In genomic region chr7:65861591-65862472, GRCm38 (mm10) we compare ENCODE assay signal across 8 mouse cellular contexts. TPM values are rescaled to one million over a fixed set of nuclear protein-coding genes. Genes with fewer than 3 reads are reported as not detected.
DNase-seq lines count a peak whose midpoint lies in the region; ATAC-seq and TF ChIP-seq lines count a peak whose summit lies in the region.

Gene Pcsk6 (plus strand): TSS chr7:65861734.

- peak within 1 kb of the TSS; percentile 58 for H3K9ac ChIP-seq in forebrain, embryonic 15.5 days (replicated peaks)
- peak within 1 kb of the TSS; percentile 70 for H3K9ac ChIP-seq in lung, embryonic 16.5 days (ENCODE audit: low read length)

- intact Hi-C loops in heart, postnatal 25 days (cut with DNase I): loop anchor here (5.0 kb wide), 2 partner anchors 40 to 190 kb away; no protein-coding TSS in a partner anchor

- no peaks in the 10 kb centered on the region for H3K9me3 ChIP-seq in forebrain, embryonic 15.5 days
- no peaks in the 10 kb centered on the region for H3K9me3 ChIP-seq in lung, embryonic 16.5 days (ENCODE audit: control insufficient read depth, low read length)

- H3K27me3 ChIP-seq in forebrain, embryonic 15.5 days: peaks cover 31% of the 10 kb centered on the region
- peaks cover 47% of the 10 kb centered on the region for H3K27me3 ChIP-seq in lung, embryonic 16.5 days (ENCODE audit: control insufficient read depth, insufficient read depth, low read depth, low read length)

- peak; percentile 52 for TF ChIP-seq CTCF in layer of hippocampus, adult 2 months (conservative IDR thresholded peaks at IDR 0.05)

- peak within 1 kb of the TSS; percentile 50 for H3K4me3 ChIP-seq in forebrain, embryonic 15.5 days
- peak within 1 kb of the TSS; percentile 63 for H3K4me3 ChIP-seq in layer of hippocampus, adult 2 months
- peak within 1 kb of the TSS; percentile 67 for H3K4me3 ChIP-seq in lung, embryonic 16.5 days (ENCODE audit: low read length)

- ATAC-seq in forebrain, embryonic 15.5 days (replicated peaks): peak; percentile 75
- peak; percentile 82 for ATAC-seq in lung, embryonic 16.5 days (ENCODE audit: low read depth)

- WGBS in forebrain, embryonic 15.5 days: under 1% methylated on average over 60 of the region's 111 CpGs
- under 1% methylated on average over 70 of the region's 111 CpGs for WGBS in lung, embryonic 16.5 days

- peaks cover 9% of the 10 kb centered on the region for H3K4me1 ChIP-seq in forebrain, embryonic 15.5 days
- peaks cover 5% of the 10 kb centered on the region for H3K4me1 ChIP-seq in lung, embryonic 16.5 days (replicated peaks; ENCODE audit: control insufficient read depth, insufficient read depth, low read length)

- H3K4me2 ChIP-seq in forebrain, embryonic 15.5 days (replicated peaks): peak within 1 kb of the TSS; percentile 97
- H3K4me2 ChIP-seq in lung, embryonic 16.5 days (ENCODE audit: low read depth, low read length): peak within 1 kb of the TSS; percentile 99

- DNase-seq in MN1 (ENCODE audit: low spot score): peak; percentile 63
- DNase-seq in adrenal gland, postnatal 10 days: peak; percentile 64
- no peak for DNase-seq in heart, postnatal 25 days (ENCODE audit: low spot score)
- peak in 1 of 2 experiments; percentile 50 for DNase-seq in layer of hippocampus, adult 2 months (ENCODE audit: low spot score in 2 of 2)
- peak; percentile 37 for DNase-seq in right cerebral cortex, postnatal 14 days
- DNase-seq in B cell, adult 2 months: no peak

- no peaks in the 10 kb centered on the region for H3K36me3 ChIP-seq in forebrain, embryonic 15.5 days
- H3K36me3 ChIP-seq in lung, embryonic 16.5 days (ENCODE audit: control insufficient read depth, insufficient read depth, low read length): no peaks in the 10 kb centered on the region

- H3K27ac ChIP-seq in forebrain, embryonic 15.5 days (replicated peaks): no peak within 1 kb of the TSS
- H3K27ac ChIP-seq in layer of hippocampus, adult 2 months: peak within 1 kb of the TSS; percentile 39
- H3K27ac ChIP-seq in lung, embryonic 16.5 days (ENCODE audit: low read length): no peak within 1 kb of the TSS

RNA-seq across cellular contexts. Expression of gene Pcsk6, which starts in this region (rescaled TPM):
- total RNA-seq in adrenal gland, postnatal 10 days (2021): 10 to 100 TPM; 33.7 to 39.1 TPM
- 0.71 and 1.0 TPM in 2 replicates for polyA plus RNA-seq in forebrain, embryonic 15.5 days (2015; fragmentation: Nextera tagmentation; extraction: Ambion mirVana)
- 10 to 100 TPM; 45.7 to 56.1 TPM for total RNA-seq in heart, postnatal 25 days (2021)
- 10 to 100 TPM; 16.4 to 17.1 TPM for total RNA-seq in layer of hippocampus, adult 2 months (2021)
- 7.4 and 8.5 TPM in 2 replicates for polyA plus RNA-seq in lung, embryonic 16.5 days (2015; fragmentation: Nextera tagmentation; extraction: Ambion mirVana)

Comparison
In these comparisons a context has a peak if more than half of its experiments do, and no peak if none do; other contexts are left out.
1. DNase-seq: peak in MN1 (single experiment), adrenal gland, postnatal 10 days (single experiment) and right cerebral cortex, postnatal 14 days (single experiment); none in heart, postnatal 25 days (single experiment) and B cell, adult 2 months (0 of 2).
2. Peak in every context shown above with its lines, with median percentiles within 50 percentile points of each other: H3K4me3 ChIP-seq.